Mouse (Mus musculus) heart, adult 2 months (tissue): Measurements from ENCODE around the gene Afp. TPM values are rescaled to one million over a fixed set of nuclear protein-coding genes. Genes with fewer than 3 reads are reported as not detected.
A peak's percentile ranks its signal among the peaks of the same experiment; 100 is the strongest.

ENCODE experiments used
- DNase-seq, 2 experiments: peaks; one replicate each; pipeline ENCODE4 v3.0.0; 2021
- H3K27ac ChIP-seq: fragments of 200-600 bp; 2 replicates; pipeline ENCODE4 v1.8.1; 2022
- H3K27me3 ChIP-seq: fragments of 200-500 bp; 2 replicates; pipeline ENCODE4 v1.6.1; 2012; ENCODE audit warnings: mild to moderate bottlenecking, low read length, inconsistent platforms, mixed read lengths; ENCODE audit not compliant: control insufficient read depth, insufficient read depth
- H3K36me3 ChIP-seq: fragments of 200-500 bp; 2 replicates; pipeline ENCODE4 v1.6.1; 2012; ENCODE audit warnings: low read length, inconsistent platforms; ENCODE audit not compliant: control insufficient read depth, insufficient read depth
- H3K4me1 ChIP-seq: fragments of 200-500 bp; 2 replicates; pipeline ENCODE4 v1.6.1; 2011; ENCODE audit warnings: low read length; ENCODE audit not compliant: control insufficient read depth, insufficient read depth
- H3K4me3 ChIP-seq: fragments of 200-600 bp; 2 replicates; pipeline ENCODE4 v1.8.1; 2022
- H3K79me2 ChIP-seq: fragments of 200-500 bp; replicated peaks from 2 replicates; pipeline ENCODE4 v1.6.1; 2012; ENCODE audit warnings: mild to moderate bottlenecking, inconsistent platforms, low read length, moderate library complexity, mixed read lengths; ENCODE audit not compliant: control insufficient read depth, insufficient read depth
- H3K9ac ChIP-seq: fragments of 200-500 bp; 2 replicates; pipeline ENCODE4 v1.6.1; 2012; ENCODE audit warnings: low read depth, mild to moderate bottlenecking, control low read depth, inconsistent platforms, low read length, mixed read lengths
- CTCF ChIP-seq: fragments of 200-600 bp; IDR thresholded peaks from 2 replicates; pipeline ENCODE4 v1.8.1; 2022; ENCODE audit warnings: antibody characterized with exemption, mild to moderate bottlenecking, moderate library complexity
- EP300 ChIP-seq: fragments of 200-500 bp; IDR thresholded peaks from 2 replicates; pipeline ENCODE4 v1.6.1; 2011; ENCODE audit warnings: low read depth, low read length, control low read depth; ENCODE audit not compliant: insufficient read depth
- POLR2A ChIP-seq: fragments of 200-500 bp; IDR thresholded peaks from 2 replicates; pipeline ENCODE4 v1.6.1; 2011; ENCODE audit warnings: mild to moderate bottlenecking, low read depth, low read length, control low read depth; ENCODE audit not compliant: insufficient read depth
- WGBS: fragments of 180-500 bp; shearing (Covaris S2); methylation state at CpG from one replicate; pipeline ENCODE4 v1.1.7; 2018; 5-methylcytosine and 5-hydroxymethylcytosine counted together
- intact Hi-C: fragments of 180-260 bp; cut with DNase I; formaldehyde crosslinking; loops from one replicate; pipeline ENCODE4 v1.15.1; 2025
- polyA plus RNA-seq: library from polyadenylated mRNA; depleted of rRNA; stranded (reverse); fragments of >200 nt; gene quantifications from 2 replicates; pipeline ENCODE4 v1.2.3, GENCODE M21; 2012
- total RNA-seq, 2 experiments: library from RNA; stranded (reverse); gene quantifications; 2 replicates each; pipeline ENCODE4 v1.2.3; 2021

The Afp gene
- total and polyA plus RNA-seq, 3 experiments = not detected

- WGBS = 88% methylated on average over 4 of the region's 4 CpGs
- intact Hi-C loops = no loop called here
- no peak for TF ChIP-seq POLR2A
- no peak for TF ChIP-seq CTCF
- no peak for TF ChIP-seq EP300
- Histone ChIP-seq H3K4me1 (no peaks in the 10 kb centered on the region), H3K27ac (no peak overlapping the region), H3K4me3 (no peak overlapping the region), H3K79me2 (no peaks in the 10 kb centered on the region), H3K9ac (no peak overlapping the region), H3K36me3 (no peaks in the 10 kb centered on the region), H3K27me3 (no peaks in the 10 kb centered on the region)
- DNase-seq = no peak
These were observed 3.8 kb downstream of the Afp start for GRCm38 (mm10) chr5:90494308-90494707.

GRCm38 (mm10) chr5:90499509-90499908 lies 9.0 kb downstream of the Afp start:
- intact Hi-C loops = no loop called here
- Histone ChIP-seq H3K27me3 (no peaks in the 10 kb centered on the region), H3K4me3 (no peak overlapping the region), H3K9ac (no peak overlapping the region), H3K79me2 (no peaks in the 10 kb centered on the region), H3K4me1 (no peaks in the 10 kb centered on the region), H3K27ac (no peak overlapping the region), H3K36me3 (no peaks in the 10 kb centered on the region)
- TF ChIP-seq EP300 (no peak), CTCF (no peak), POLR2A (no peak)
- WGBS = 75% methylated on average over 7 of the region's 7 CpGs
- DNase-seq = no peak

DNA sequence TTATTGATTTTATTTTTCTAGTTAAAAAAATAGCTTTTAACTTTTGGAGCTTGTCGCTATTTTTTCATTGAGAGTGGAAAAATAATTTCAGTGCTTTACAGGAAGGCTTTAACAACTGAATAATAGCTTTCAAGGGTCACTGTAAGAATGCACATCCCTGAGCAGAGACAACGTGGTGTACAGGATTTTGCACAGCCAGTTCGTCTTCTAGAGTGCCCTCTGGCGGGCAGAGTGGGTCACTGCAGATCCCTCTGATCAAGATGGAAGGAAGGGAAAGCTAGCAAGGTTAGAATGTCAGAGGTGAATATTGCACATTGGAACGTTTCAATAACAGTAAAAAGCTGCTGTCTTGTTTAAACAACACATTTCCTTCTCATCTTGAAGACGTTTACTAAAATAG lies 10.2 kb downstream of the Afp start:
- H3K4me1 ChIP-seq = no peaks in the 10 kb centered on the region
- TF ChIP-seq POLR2A (no peak), CTCF (peak; percentile 96)
- H3K79me2 ChIP-seq = no peaks in the 10 kb centered on the region
- no peaks in the 10 kb centered on the region for H3K36me3 ChIP-seq
- no peak overlapping the region for H3K4me3 ChIP-seq
- no peaks in the 10 kb centered on the region for H3K27me3 ChIP-seq
- H3K9ac ChIP-seq = no peak overlapping the region
- WGBS = 4% methylated on average over 6 of the region's 6 CpGs
- peak; percentile 48 to 76 for DNase-seq
- H3K27ac ChIP-seq = no peak overlapping the region
- intact Hi-C loops = loop anchor here (2.0 kb wide), 1 partner anchor 298 kb away; no protein-coding TSS in a partner anchor

DNA sequence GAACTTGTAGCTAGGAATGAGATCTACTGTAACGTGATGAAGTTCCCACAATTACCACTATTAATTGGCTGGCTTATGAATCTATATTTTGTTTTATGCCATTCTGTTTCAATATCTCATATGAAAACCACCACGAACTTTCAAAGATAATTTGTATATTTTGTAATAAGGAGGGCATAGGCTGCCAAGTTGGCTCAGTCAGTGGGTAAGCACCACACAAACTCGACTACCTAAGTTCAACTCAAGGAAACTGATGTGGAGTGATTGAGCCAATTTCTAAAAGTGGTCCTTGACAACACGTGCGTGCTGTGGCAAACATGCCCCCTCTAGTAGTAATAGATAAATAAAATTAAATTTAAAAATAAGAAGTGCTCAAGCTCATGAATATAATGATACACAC lies 11.2 kb downstream of the Afp start:
- no peak overlapping the region for H3K27ac ChIP-seq
- no peaks in the 10 kb centered on the region for H3K27me3 ChIP-seq
- H3K4me3 ChIP-seq = no peak overlapping the region
- no peaks in the 10 kb centered on the region for H3K79me2 ChIP-seq
- no peaks in the 10 kb centered on the region for H3K4me1 ChIP-seq
- 77% methylated on average over 5 of the region's 5 CpGs for WGBS
- no peak for DNase-seq
- intact Hi-C loops = loop anchor here (2.0 kb wide), 1 partner anchor 299 kb away; no protein-coding TSS in a partner anchor
- no peak overlapping the region for H3K9ac ChIP-seq
- H3K36me3 ChIP-seq = no peaks in the 10 kb centered on the region
- no peak for TF ChIP-seq CTCF
- no peak for TF ChIP-seq POLR2A
- TF ChIP-seq EP300 = no peak

DNA sequence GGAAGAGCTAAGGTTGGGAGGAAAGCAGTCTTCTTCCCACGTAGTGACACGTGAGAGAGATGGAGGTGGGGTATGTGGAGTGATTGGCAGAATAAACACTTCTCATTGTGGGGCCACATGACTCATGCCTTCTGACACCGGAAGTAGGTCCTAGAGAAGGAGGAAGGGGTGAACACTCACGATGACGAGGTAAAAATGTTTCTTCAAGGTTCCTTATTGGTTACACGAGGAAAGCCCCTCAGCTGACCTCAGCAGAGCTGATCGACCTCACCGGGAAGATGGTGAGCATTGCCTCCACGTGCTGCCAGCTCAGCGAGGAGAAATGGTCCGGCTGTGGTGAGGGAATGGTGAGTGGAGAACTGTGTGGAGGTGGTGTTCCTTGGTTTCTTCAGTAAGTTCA lies 14.2 kb downstream of the Afp start:
- Histone ChIP-seq H3K4me1 (no peaks in the 10 kb centered on the region), H3K27me3 (no peaks in the 10 kb centered on the region), H3K4me3 (no peak overlapping the region), H3K36me3 (no peaks in the 10 kb centered on the region), H3K9ac (no peak overlapping the region), H3K79me2 (no peaks in the 10 kb centered on the region), H3K27ac (no peak overlapping the region)
- DNase-seq = no peak
- intact Hi-C loops = no loop called here
- TF ChIP-seq CTCF (no peak), POLR2A (no peak), EP300 (no peak)
- WGBS = 62% methylated on average over 11 of the region's 11 CpGs

DNA sequence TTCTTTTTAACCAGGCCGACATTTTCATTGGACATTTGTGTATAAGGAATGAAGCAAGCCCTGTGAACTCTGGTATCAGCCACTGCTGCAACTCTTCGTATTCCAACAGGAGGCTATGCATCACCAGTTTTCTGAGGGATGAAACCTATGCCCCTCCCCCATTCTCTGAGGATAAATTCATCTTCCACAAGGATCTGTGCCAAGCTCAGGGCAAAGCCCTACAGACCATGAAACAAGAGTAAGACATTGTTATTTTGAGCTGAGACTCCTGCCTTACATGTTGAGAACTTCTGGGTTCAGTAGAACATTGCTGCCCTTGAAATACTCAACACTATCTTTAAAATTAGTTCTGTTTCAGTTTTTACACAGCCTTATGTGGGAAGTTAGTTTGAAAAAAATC lies 16.0 kb downstream of the Afp start:
- Histone ChIP-seq H3K4me1 (no peaks in the 10 kb centered on the region), H3K36me3 (no peaks in the 10 kb centered on the region), H3K27me3 (no peaks in the 10 kb centered on the region), H3K9ac (no peak overlapping the region), H3K27ac (no peak overlapping the region), H3K79me2 (no peaks in the 10 kb centered on the region), H3K4me3 (no peak overlapping the region)
- intact Hi-C loops = no loop called here
- TF ChIP-seq EP300 (no peak), CTCF (no peak), POLR2A (no peak)
- no peak for DNase-seq
- WGBS = 67% methylated on average over 2 of the region's 2 CpGs
